Mouse (Mus musculus): ENCODE data around the gene Tmprss11b. TPM values are rescaled to one million over a fixed set of nuclear protein-coding genes. Genes with fewer than 3 reads are reported as not detected.

Tmprss11b gene
- polyA plus RNA-seq (2012; rRNA removed) = not detected in 2 replicates

GRCm38 (mm10) chr5:86676262-86676661 is at the start of gene Tmprss11b:
Gene Tmprss11b (minus strand): TSS chr5:86676362.

GRCm38 (mm10) chr5:86632324-86632723 is 43.8 kb downstream of the Tmprss11b start, which contains the start of gene Tmprss11f:
Gene Tmprss11f (minus strand): TSS chr5:86632424.

Other genes starting within 250 kb of the Tmprss11b start
- gene Tmprss11a, start 207.4 kb downstream of the Tmprss11b start, polyA plus RNA-seq (2012; rRNA removed) = not detected in 2 replicates
- gene Tmprss11g, start 157.8 kb downstream of the Tmprss11b start, polyA plus RNA-seq (2012; rRNA removed) = not detected in 2 replicates
- not detected in 2 replicates for gene Tmprss11f, start 43.9 kb downstream of the Tmprss11b start, polyA plus RNA-seq (2012; rRNA removed)
- gene Tmprss11e, start 69.5 kb upstream of the Tmprss11b start, polyA plus RNA-seq (2012; rRNA removed) = not detected in 2 replicates
- gene Ythdc1, start 127.9 kb upstream of the Tmprss11b start, polyA plus RNA-seq (2012; rRNA removed) = 7.7 and 8.4 TPM in 2 replicates
- gene Ugt2b34, start 230.6 kb upstream of the Tmprss11b start, polyA plus RNA-seq (2012; rRNA removed) = 35.8 and 38.9 TPM in 2 replicates

Data from colon, adult 2 months (tissue).